Mouse (Mus musculus): ENCODE results near the gene Atrip.

DNA sequence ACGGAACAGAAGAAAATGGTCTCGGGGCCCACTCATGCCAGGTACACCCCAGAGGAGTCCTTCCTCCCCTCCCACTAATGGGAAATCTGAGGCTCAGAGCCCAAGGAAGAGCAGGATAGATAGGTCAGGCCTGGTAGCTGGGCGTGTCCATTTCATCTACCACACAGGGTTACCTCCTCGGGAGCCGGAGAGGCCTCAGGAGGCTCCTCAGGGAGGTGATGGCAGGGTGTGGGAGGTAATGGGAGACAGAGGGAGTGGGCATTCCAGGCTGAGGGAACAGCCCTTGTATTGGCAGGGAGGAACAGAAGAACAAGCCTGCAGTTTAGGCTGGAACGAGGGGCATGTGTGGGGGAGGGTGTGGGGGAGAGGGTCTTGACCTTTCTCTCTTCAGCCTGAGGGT is 22.9 kb upstream of the Atrip start:
- TF ChIP-seq CTCF (IDR thresholded peaks at IDR 0.05; ENCODE audit: borderline replicate concordance, insufficient read depth, low read depth, low read length) (no peak), POLR2A (IDR thresholded peaks at IDR 0.05; ENCODE audit: borderline replicate concordance, insufficient read depth, low read length) (no peak)

All from cerebellum, adult 2 months (tissue).